Mouse (Mus musculus): ENCODE data around the gene 2200002D01Rik. TPM values are rescaled to one million over a fixed set of nuclear protein-coding genes. Genes with fewer than 3 reads are reported as not detected.
"Not testable (repeated sequence)": the region's sequence is repeated elsewhere in the genome, so short reads cannot be mapped to it uniquely, and the experiment has no call there.

The 2200002D01Rik gene
- total RNA-seq, 2 experiments from 2014 or later: not detected

DNA sequence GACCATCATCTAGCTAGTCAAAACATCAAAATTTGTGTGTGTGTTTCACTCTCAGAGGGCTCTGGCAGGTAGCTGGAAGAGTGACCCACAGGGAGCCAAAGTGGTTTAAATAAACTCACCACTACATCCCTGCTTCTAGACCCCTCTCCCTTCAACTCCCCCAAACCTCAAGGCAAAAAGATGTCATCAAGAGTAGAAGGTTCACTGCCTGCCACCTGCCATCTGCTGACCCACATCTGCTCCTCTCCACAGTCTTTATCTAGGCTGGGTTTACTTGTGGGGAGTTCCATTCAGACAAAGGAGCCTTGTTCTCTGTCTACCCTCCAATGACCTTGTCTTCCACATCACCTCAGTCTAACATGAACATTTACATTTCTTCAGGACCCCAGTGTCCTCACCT is 31.0 kb upstream of the 2200002D01Rik start:
- no peak for DNase-seq

DNA sequence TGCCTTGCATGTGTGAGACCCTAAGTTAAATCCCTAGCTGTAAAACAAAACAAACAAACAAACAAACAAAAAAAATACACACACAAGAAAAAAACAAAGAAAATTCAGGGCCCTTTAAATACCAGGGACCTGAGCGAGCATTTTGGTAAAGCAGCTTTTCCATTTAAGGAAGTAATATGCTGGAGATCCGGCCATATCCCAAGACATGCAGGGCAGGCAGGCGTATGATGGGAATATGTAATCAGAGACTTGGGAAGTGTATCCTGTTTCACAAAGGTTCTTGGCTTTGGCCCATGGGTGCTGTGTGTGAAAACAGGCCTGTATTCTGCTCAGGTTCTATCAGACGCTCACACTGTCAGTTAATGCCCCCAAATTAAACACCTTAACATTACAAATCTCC is 29.2 kb upstream of the 2200002D01Rik start:
- DNase-seq: no peak

DNA sequence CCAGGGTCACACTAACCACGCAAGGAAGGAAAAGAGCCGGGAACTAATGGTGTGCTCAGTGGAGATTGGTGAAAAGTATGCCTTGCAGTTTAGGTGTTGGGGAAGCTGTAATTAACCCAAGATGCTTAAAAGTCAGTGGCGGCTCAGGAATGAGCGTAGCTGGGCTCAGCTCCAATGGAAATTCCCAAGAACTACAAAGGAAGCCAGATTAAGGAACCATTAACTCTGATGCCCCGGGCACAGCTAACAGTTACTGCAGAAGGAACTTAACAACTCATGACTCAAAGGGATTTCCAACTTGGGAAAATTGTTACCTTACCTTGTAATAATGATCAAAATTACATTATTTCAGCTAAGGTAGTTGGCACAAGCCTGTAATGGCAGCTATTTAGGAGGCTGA is 28.4 kb upstream of the 2200002D01Rik start:
- DNase-seq: no peak

DNA sequence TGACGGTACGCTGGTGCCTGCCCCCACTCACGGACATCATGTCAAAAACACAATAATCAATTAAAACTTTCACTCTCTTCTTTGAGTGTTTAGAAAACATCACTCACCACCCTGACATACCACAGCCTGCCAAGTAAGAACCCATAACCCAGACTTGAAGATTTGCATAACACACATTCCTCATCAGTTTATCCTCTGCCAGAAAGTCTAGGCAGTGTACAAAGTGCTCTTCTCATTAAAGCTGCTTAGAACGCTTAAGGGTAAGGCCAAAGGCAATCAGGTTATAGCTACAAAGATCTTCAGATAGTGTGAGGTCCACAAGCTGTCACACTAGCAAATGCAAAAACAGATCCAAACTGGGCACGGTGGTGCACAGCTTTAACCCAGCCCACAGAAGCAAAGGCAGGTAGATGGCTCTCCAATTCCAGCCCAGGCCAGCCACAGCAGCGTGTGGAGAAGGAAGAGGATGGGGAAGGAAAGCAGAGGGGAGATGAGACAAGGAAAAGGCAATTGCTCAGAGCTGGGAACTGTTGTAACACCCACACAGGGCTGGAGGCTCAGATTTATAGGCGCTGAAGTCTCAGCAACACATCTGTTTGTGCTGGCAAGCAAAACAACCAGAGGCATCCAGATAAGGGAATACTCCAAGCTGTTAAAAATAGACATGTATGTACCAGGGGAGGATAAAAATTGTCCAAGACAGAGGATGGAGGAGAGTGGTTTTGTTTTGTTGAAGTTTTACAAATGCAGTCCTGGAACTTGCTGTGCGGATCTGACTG is 23.6 kb upstream of the 2200002D01Rik start:
- no peak for DNase-seq

DNA sequence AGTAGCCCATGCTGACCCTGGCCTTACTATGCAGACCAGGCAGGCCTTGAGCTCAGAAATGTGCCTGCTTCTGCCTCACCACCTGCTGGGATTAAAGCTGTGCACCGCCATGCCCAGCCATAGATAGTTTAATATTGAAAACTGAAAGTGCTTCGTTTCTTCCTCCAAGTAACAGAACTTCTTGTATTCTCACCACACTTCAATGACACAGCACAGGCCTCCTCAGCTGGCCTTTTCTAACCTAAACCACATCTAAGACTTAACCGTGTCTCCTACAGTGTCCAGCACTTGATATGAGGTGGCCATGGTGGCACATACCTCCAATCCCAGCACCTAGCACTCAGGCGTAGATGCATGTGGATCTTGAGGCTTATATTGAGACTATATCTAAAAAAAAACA is 22.2 kb upstream of the 2200002D01Rik start:
- no peak for DNase-seq

DNA sequence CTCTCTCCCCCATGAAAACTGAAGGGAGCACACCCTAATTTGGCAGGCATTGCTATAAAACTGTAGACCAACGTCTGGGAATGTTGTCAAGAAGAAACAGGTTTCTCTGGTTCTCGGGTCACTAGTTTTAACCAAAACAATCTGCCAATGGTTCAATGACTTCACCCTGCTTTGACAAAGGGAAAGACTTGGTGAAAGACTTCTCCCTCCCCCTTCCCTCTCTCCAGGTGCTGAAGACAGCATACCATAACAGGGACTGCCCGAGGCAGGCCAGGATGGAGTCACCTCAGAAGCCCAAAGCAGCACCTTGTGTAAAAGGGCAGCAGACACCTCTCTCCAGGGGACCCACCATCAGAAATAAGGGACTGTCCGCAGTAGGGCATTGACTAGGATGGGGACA is 18.7 kb upstream of the 2200002D01Rik start:
- DNase-seq: no peak

DNA sequence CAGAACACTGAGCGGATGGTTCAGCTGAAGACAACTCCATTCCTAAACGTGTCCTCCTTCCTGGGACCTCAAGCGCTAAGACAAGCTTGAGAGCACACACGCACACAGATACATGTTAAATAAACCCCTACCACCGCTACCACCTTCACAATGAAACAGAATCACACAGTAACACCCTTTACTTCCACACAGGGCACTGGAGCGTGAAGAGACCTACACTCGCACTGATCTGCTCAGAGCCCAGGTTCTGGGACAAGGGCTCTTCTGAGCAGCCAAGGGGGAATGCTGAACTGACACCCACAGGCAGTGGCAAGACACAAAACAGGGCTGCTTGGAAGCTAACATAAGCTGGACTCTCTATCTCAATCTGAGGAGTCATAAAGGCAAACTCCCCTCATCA is 17.4 kb upstream of the 2200002D01Rik start:
- DNase-seq: no peak

DNA sequence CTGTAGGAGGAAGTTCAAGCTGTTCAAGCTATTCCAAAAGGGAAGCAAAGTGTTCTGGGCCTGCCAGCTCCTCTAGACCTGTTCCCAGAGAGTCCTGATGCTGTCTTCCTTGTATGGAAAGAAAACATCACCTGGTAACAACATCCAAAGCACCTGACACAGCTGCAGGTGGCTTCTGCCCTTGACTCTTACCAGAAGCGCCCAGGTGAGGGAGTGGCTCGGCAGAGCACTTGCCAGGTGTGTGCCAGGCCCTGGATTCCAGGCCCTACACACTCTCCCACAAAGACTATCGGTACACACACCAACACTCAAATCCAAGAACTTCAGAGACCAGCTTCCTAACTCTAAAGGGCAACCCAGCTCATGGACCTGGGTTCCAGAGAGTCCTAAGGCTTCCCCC is 15.6 kb upstream of the 2200002D01Rik start:
- no peak for DNase-seq

DNA sequence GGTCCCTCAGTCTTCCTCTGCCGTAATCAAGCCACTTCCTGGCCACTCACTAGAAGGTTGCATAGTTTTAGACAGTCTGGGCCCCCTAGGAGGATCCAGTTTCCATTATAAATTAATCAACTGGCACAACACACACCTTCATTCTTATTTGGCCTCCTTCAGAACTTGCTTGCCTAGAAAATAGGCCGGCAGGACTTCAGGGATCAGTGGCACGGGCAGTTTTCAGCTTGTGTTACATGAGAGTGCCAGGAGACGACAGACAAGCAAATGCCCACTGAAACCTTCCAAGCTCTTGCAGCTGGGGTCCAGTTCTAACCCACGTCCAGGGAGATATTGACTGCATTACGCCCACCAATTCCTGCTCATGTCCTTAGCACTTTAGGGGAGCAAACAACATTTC is 13.9 kb upstream of the 2200002D01Rik start:
- DNase-seq: no peak

DNA sequence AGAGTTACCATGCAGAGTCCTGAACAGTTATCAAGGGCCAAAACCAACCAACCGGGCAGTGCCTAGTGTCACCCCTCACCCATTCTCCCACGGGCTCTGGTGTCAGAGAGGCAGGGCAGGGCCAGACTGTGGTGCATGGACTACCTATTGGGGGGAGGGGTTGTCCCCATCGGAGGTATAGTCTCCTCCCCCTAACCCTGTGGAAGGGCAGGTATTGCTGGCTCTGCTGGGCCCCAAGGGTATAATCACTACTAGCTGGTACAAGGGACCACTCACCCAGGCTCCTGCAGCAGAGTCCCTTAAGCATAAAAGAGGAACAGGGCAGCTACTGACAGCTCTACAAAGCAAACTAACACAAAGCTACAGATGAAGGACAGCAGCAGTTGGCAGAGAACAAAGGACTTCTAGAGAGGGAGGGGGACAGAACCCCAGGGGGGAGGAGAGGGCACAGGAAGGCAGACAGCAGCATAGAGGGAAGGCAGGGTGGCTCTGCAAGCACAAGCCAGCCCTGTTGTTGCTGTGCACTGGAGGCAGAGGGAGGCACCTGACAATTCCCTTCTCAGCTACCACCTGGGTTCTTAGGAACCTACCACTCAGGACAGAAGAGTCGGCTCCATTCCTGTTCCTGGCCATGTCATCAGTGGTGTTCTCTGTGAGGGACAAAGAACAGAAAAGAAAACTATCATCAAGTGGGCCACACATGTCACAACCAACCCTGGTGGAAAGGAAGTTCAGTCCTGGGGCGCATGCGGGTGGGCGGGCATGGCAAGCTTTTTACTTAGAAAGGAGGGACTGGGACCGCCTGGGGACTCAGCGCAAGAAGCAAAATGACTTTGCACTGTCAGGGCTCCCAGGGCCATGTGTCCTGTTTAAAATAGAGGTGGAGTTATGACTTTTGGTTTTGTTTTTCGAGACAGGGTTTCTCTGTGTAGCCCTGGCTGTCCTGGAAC is 11.8 kb upstream of the 2200002D01Rik start:
- DNase-seq: no peak

DNA sequence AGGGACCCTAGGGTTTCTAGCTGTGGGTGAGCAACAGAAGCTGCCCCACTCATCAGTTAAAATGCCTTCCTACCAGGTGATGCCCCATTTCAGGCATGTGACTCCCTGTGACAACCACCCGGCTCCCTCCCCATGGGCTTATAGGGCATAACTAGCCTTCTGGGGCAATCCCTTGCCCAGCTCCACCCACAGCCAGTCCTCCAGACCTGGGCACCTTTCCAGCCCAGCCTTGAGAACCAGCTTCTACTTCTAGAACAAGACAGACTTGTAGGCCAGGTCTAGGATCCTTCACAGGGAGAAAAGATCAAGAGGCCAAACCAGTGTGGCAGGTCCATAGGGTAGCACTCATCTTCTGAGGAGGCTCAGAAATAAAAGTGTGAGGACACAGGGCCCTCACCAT is 9.1 kb upstream of the 2200002D01Rik start:
- DNase-seq: no peak

DNA sequence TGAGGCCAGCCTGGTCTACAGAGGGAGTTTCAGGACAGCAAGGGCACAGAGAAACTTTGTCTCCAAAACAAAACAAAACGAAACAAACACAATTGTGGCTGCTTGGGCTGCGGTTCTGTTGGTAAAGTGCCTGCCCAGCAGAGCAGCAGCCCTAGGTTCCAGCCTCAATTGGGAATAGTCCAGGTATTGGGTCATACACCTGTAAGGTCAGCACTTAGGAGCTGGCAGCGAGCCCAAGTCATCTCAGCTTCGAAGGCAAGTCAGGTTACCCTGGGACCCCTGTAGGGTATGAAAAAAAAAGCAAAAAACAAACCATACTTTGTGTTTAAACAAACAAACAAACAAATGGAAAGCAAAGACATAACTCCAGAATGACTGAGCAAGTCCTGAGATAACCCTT is 7.6 kb upstream of the 2200002D01Rik start:
- no peak for DNase-seq

DNA sequence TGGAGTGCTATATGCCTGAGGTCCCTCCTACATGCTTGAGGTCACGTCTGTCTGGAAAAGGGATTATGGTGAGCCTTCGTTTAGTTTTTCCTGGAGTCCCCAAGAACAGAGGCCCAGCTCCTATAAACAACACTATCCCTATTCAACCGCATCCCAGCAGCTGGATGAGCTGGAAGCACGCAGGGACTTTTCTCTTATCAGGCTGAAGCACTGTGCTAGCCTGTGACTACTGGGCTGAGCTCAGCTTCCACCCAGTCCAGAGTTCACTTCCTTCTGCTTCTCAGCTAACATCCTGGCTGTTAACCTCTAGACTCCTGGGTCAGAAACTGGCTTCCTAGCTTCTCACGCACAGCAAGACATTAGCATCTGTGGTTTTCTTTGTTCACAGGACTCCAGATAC is 5.6 kb upstream of the 2200002D01Rik start:
- no peak for DNase-seq

DNA sequence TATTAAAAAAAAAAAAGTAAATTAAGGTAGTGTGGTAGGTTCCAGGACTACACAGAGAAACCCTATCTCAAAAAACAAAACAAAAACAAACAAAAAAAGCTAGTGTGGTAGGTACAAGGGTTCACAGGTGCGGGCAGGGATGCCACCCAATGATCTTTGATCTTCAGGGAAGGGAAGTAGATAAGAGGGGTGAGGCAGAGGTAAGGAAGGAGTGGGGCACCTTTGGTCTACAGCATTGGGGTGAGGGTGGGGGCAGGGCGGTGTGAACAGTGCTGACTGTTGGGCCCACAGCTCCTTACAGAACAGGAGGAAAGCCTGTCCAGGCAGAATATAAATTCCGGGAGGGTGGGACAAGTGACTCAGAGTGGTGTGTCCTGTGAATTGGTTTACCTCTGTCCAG is 2.9 kb upstream of the 2200002D01Rik start:
- no peak for DNase-seq

DNA sequence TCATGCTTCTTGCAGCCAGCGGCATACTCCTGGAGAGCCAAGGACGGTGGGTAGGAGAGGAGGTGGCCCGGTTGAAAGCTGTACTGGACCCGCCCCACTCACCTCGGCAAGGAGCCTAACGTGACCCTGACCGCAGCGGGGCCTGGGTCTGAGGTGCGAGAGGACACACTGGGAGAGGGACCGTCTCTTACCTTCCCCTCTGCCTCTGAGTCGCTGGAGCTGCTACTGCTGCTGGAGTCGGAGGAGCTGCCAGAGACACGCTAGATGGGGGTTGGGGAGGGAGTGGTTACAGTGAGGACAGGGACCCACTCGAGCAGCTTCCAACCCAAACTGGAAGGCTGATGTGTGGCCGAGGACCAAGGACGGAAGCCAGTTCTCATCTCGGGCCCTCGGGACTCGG is 560 bp downstream of the 2200002D01Rik start:
- DNase-seq: no peak

DNA sequence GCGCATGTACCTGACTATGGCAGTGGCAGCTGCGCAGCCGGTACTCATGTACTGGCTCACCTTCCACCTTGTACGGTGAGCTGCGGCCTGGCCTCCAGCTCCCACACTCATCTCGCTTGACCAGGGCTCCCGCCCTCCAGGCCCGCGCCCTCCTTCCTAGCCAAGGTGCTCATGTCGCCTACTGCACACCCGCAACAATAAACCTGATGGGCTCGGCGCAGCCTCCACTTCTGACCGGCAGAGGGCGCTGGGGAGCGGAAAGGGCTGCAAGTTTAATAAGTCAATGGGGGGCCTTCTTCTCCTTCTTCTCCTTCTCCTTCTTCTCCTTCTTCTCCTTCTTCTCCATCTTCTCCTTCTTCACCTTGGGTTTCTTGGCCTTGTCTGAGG is 959 bp downstream of the 2200002D01Rik start:
- DNase-seq: peak; percentile 64 to 71

DNA sequence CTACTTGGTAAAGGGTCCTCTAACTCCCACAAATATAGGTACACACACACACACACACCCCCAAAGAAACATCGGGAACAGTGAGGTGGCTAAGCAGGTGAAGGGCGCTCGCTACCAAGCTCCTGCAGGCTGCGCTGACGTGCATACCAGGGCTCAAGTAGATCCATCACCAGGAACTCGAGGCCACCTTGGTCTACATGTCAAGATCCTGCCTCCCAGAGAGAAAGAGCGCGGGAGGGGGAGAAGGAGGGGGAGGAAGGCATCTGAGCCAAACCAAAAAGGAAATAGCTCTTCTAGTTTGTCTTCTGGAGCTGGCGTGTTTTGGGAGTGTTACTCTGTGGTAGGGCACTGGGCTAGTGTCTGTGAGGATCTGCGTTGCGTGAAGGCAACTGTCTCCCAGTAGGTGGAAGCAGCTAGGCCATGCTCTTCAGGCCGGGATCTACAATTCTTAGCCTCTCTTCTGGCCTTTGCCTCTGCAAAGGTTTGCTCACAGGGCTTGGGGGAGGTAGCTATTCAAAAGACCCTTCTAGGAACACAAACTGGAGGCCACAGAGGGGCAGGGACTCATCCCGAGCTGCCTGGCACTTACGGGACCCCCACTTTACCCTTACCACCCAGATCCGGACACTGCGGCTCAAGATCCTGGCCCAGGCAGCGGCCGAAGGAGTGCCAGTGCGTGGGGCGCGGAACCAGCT is 1.5 kb downstream of the 2200002D01Rik start:
- no peak for DNase-seq

DNA sequence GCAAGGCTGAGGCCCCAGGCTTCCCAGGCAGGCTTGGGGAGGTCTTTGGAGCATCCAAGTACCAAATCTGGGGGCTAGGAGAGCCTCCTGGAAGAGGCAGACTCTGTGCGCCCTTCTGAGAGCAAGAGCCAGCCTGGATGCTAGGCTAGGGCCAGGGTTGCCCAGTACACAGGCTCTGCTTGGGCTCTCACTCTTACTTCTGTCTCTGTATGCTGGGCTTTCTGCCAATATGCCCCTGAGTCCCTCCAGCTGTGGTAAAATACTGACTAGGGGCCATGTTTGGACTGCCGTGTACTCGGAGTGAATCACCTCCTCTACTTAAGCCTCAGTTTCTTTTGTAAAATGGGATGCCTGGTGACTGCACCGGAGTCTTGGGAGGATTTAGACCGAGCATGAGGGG is 2.3 kb downstream of the 2200002D01Rik start:
- DNase-seq: no peak

DNA sequence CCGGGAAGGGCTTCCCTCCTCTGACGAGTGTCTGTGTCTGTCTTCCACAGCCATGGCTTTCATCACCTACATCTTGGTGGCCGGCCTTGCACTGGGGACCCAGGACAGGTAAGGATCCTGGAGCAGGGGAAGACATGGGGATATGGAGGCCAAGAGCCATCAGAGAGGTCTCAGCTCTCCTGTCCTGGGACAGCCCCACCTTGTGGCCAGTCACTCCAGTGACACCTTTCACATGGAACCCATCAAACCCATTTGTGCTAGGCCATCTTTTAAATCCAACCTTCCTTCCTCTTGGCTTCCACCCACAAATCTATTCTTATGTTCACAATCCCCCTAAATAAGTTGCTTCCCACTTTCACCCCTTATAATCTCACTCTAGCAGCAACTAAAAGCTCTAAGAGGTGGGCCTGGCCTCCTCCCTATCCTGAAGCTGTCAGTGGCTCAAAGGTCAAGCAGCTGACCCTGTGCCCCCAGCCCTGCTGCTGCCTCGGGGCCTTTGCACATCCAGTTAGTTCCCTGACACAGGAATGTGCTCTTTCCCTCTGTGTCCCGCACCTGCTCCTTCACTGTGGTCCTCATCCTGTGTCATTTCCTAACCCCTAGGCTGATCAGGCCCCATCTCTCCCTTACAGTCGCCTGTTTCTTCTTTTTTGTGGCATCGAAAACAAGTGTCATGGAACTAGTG is 3.4 kb downstream of the 2200002D01Rik start:
- no peak for DNase-seq

DNA sequence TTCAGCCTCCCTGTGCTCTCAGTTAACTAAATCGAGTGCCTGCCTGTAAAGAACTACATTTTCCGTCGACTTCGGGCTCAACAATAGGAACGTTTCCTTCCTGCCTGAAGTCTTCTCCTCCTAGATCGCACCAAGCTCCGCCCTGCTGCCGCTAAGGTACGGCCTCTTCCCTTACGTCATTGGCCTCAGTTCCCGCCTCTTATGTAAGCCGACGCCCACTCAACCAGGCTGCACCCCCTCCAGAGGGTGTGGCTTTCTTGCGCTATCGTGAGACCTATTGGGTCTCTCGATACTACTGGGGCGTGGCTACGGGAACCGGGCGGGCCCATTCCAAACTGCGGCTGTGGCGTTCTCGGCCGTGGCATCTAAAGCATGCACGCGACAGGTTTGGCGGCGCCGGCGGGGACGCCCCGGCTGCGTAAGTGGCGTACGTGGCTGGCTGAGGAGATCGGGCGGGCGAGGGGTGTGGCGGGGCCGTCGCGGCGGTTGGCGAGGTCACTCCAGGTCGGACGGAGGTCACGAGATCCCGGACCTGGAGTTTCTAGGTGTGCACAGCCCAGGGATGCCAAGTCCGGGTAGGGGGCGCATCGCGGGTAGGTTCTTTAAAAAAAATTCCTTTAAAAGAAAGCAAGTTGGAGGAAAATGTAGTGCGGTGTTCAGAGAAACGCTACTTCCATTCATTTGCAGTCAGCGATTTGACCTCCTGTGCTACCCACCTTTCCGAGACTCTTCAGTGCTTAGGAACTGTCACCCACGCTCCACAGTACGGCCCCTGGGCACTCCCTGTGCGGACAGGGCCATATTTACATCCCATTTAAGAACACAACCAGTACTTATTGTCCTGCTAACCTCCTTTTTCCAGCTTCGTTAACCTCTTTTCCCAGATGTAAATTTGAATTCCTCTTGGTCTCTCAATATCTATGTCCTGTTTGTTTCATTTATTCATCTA is 10.0 kb downstream of the 2200002D01Rik start, which contains the start of gene Yif1b:
Yif1b (plus strand) TSS at position 311 of the 949 bp plus-strand sequence.
- peak; percentile 97 for DNase-seq

DNA sequence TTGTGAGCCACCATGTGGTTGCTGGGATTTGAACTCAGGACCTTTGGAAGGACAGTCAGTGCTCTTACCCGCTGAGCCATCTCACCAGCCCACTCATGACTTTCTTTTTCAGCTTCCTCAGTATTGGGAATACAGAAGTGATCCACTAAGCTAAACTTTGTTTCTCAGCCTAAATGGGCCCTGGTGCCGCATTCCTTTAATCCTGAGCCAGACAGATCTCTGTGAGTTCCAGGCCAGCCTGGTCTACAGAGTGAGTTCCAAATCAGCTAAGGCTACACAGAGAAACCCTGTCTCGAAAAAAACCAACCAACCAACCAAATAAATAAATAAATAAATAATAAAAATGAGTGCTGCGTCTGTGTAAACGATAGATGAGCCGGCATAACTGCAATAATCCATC is 10.7 kb downstream of the 2200002D01Rik start:
- DNase-seq: not testable (repeated sequence)

All from layer of hippocampus, postnatal 36 days (tissue).